Mouse (Mus musculus) duodenum, adult 2 months (tissue): ENCODE data around the gene Gm6096. TPM values are rescaled to one million over a fixed set of nuclear protein-coding genes. Genes with fewer than 3 reads are reported as not detected.

Source experiments
- polyA plus RNA-seq: library from polyadenylated mRNA; depleted of rRNA; stranded (reverse); fragments of >200 nt; gene quantifications from 2 replicates; pipeline ENCODE4 v1.2.3, GENCODE M21; 2012; ENCODE audit warnings: low replicate concordance; rRNA removed

Gene Gm6096
- polyA plus RNA-seq, result not detected in 2 replicates

GRCm38 (mm10) chr7:34250738-34251137 is at the start of gene Gm6096:
Gm6096 (plus strand) TSS chr7:34251038.

GRCm38 (mm10) chr7:34230116-34230515 is 20.7 kb upstream of the Gm6096 start, which contains the start of gene Gpi1:
Gpi1 (minus strand) TSS chr7:34230336.

Other genes with a start within 250 kb of the Gm6096 start
- gene Scgb2b27, start 237.1 kb upstream of the Gm6096 start, polyA plus RNA-seq, result not detected in 2 replicates
- not detected in 2 replicates for gene Scgb1b27, start 229.6 kb upstream of the Gm6096 start, polyA plus RNA-seq
- not detected in 2 replicates for gene Scgb1b30, start 155.6 kb upstream of the Gm6096 start, polyA plus RNA-seq
- 14.5 and 16.8 TPM in 2 replicates for gene Wtip, start 117.8 kb upstream of the Gm6096 start, polyA plus RNA-seq
- 9.0 and 9.9 TPM in 2 replicates for gene Uba2, start 81.4 kb upstream of the Gm6096 start, polyA plus RNA-seq
- 12.8 and 18.8 TPM in 2 replicates for gene Pdcd2l, start 54.4 kb upstream of the Gm6096 start, polyA plus RNA-seq
- 459 and 493 TPM in 2 replicates for gene Gpi1, start 20.7 kb upstream of the Gm6096 start, polyA plus RNA-seq
- 8.2 and 14.6 TPM in 2 replicates for gene 4931406P16Rik, start 62.5 kb downstream of the Gm6096 start, polyA plus RNA-seq
- gene Lsm14a, start 142.3 kb downstream of the Gm6096 start, polyA plus RNA-seq, result 15.2 and 15.8 TPM in 2 replicates